ENCODE assay signal across 10 mouse cellular contexts in genomic region chr9:56415935-56416607, GRCm38 (mm10). TPM values are rescaled to one million over a fixed set of nuclear protein-coding genes. Genes with fewer than 3 reads are reported as not detected.
DNase-seq lines count a peak whose midpoint lies in the region; ATAC-seq and TF ChIP-seq lines count a peak whose summit lies in the region.
"Had no signal": no experiment of that assay in that cellular context is flagged by ENCODE, and none has a peak within 500 bp of the region (broad histone marks: within the 10 kb centered on the region; RNA-seq: fewer than 3 reads in every experiment).

No protein-coding gene starts in this region.

- H3K27ac ChIP-seq in embryonic facial prominence, embryonic 13.5 days, result no peak overlapping the region
- H3K27ac ChIP-seq in embryonic facial prominence, embryonic 10.5 days (replicated peaks), result no peak overlapping the region
- 0 out of 2 replicates have a peak overlapping the region, but pooled peaks have one; percentile 27 for H3K27ac ChIP-seq in kidney, embryonic 16.5 days (ENCODE audit: low read length)
- no peak overlapping the region for H3K27ac ChIP-seq in liver, embryonic 14.5 days

- H3K9me3 ChIP-seq in embryonic facial prominence, embryonic 13.5 days, result no peaks in the 10 kb centered on the region
- H3K9me3 ChIP-seq in embryonic facial prominence, embryonic 10.5 days, result no peaks in the 10 kb centered on the region
- no peaks in the 10 kb centered on the region for H3K9me3 ChIP-seq in kidney, embryonic 16.5 days (ENCODE audit: low read length)
- no peaks in the 10 kb centered on the region for H3K9me3 ChIP-seq in liver, embryonic 14.5 days (ENCODE audit: control insufficient read depth, low read length)
- H3K9me3 ChIP-seq: limb, embryonic 15.5 days had no signal

- 69% methylated on average over 4 of the region's 4 CpGs for WGBS in embryonic facial prominence, embryonic 13.5 days
- 81% methylated on average over 4 of the region's 4 CpGs for WGBS in embryonic facial prominence, embryonic 10.5 days
- 41% methylated on average over 4 of the region's 4 CpGs for WGBS in kidney, embryonic 16.5 days
- WGBS in liver, embryonic 14.5 days (ENCODE audit: insufficient replicate concordance), result 47% methylated on average over 4 of the region's 4 CpGs

- H3K27me3 ChIP-seq in embryonic facial prominence, embryonic 13.5 days, result no peaks in the 10 kb centered on the region
- no peaks in the 10 kb centered on the region for H3K27me3 ChIP-seq in embryonic facial prominence, embryonic 10.5 days (replicated peaks; ENCODE audit: low read depth, poor library complexity, severe bottlenecking)
- no peaks in the 10 kb centered on the region for H3K27me3 ChIP-seq in kidney, embryonic 16.5 days (ENCODE audit: insufficient read depth, low read length)
- H3K27me3 ChIP-seq in liver, embryonic 14.5 days (ENCODE audit: control insufficient read depth, insufficient read depth, low read length), result no peaks in the 10 kb centered on the region
- H3K27me3 ChIP-seq: limb, embryonic 15.5 days had no signal

- ATAC-seq in embryonic facial prominence, embryonic 13.5 days (ENCODE audit: insufficient number of reproducible peaks, insufficient read depth, low FRiP score, low TSS enrichment, low read depth), result no peak
- ATAC-seq in kidney, embryonic 16.5 days (ENCODE audit: low FRiP score, low TSS enrichment), result no peak
- no peak for ATAC-seq in liver, embryonic 14.5 days (ENCODE audit: insufficient read depth)
- no peak for ATAC-seq in cerebellum, adult (ENCODE audit: insufficient number of reproducible peaks, low FRiP score, low TSS enrichment)

- DNase-seq in embryonic facial prominence, embryonic 10.5 days (ENCODE audit: low spot score), result no peak
- no peak for DNase-seq in kidney, postnatal 14 days
- peak; percentile 14 for DNase-seq in adipocyte (ENCODE audit: low spot score)
- no peak for DNase-seq in liver, embryonic 14.5 days (ENCODE audit: low read depth in 3 of 3, low spot score in 3 of 3)
- no peak for DNase-seq in gastrocnemius, postnatal 36 days
- DNase-seq: retina, postnatal 1 day had no signal

- no peak for TF ChIP-seq EP300 in liver, embryonic 14.5 days (IDR thresholded peaks at IDR 0.05; ENCODE audit: low read depth)

- peak overlapping the region; percentile 82 for H3K4me3 ChIP-seq in embryonic facial prominence, embryonic 13.5 days
- H3K4me3 ChIP-seq in embryonic facial prominence, embryonic 10.5 days, result no peak overlapping the region
- H3K4me3 ChIP-seq in kidney, embryonic 16.5 days (ENCODE audit: low read length), result peak overlapping the region; percentile 74
- no peak overlapping the region; a peak in 1 of 4 replicates for H3K4me3 ChIP-seq in liver, embryonic 14.5 days (ENCODE audit: insufficient read depth in 1 of 2, low read depth in 2 of 2, low read length in 2 of 2)

- H3K9ac ChIP-seq in embryonic facial prominence, embryonic 13.5 days, result no peak overlapping the region
- H3K9ac ChIP-seq in kidney, embryonic 16.5 days (replicated peaks; ENCODE audit: low read length), result no peak overlapping the region
- no peak overlapping the region for H3K9ac ChIP-seq in liver, embryonic 14.5 days (replicated peaks)

- intact Hi-C loops in gastrocnemius, postnatal 36 days (cut with DNase I), result loop anchor here (2.0 to 10.0 kb wide), 4 partner anchors 46 to 201 kb away; no protein-coding TSS in a partner anchor

- no peak for TF ChIP-seq CTCF in liver, embryonic 14.5 days (IDR thresholded peaks at IDR 0.05; ENCODE audit: low read depth)

- no peaks in the 10 kb centered on the region for H3K36me3 ChIP-seq in embryonic facial prominence, embryonic 13.5 days
- H3K36me3 ChIP-seq in embryonic facial prominence, embryonic 10.5 days (replicated peaks), result no peaks in the 10 kb centered on the region
- no peaks in the 10 kb centered on the region for H3K36me3 ChIP-seq in kidney, embryonic 16.5 days (ENCODE audit: insufficient read depth, low read length)
- H3K36me3 ChIP-seq in liver, embryonic 14.5 days (replicated peaks; ENCODE audit: control insufficient read depth, insufficient read depth, low read depth), result no peaks in the 10 kb centered on the region
- H3K36me3 ChIP-seq: limb, embryonic 15.5 days had no signal

- peak overlapping the region; percentile 67 for H3K4me2 ChIP-seq in embryonic facial prominence, embryonic 13.5 days
- peak overlapping the region; percentile 73 for H3K4me2 ChIP-seq in kidney, embryonic 16.5 days (replicated peaks; ENCODE audit: low read depth, low read length)
- peak overlapping the region; percentile 83 for H3K4me2 ChIP-seq in liver, embryonic 14.5 days (ENCODE audit: low read depth)

- H3K4me1 ChIP-seq in embryonic facial prominence, embryonic 13.5 days, result peaks cover 21% of the 10 kb centered on the region
- peaks cover 31% of the 10 kb centered on the region for H3K4me1 ChIP-seq in embryonic facial prominence, embryonic 10.5 days
- H3K4me1 ChIP-seq in kidney, embryonic 16.5 days (ENCODE audit: insufficient read depth, low read length), result peaks cover 31% of the 10 kb centered on the region
- peaks cover 12 to 13% of the 10 kb centered on the region in 2 experiments for H3K4me1 ChIP-seq in liver, embryonic 14.5 days (replicated peaks; ENCODE audit: control insufficient read depth in 2 of 2, insufficient read depth in 2 of 2, low read length in 1 of 2)

RNA-seq across cellular contexts. Expression of gene Peak1, which starts 1.8 kb away (rescaled TPM):
- 9.0 and 12.2 TPM in 2 replicates for polyA plus RNA-seq in embryonic facial prominence, embryonic 13.5 days (2015; fragmentation: Nextera tagmentation; extraction: Ambion mirVana)
- polyA plus RNA-seq in embryonic facial prominence, embryonic 10.5 days (2016; fragmentation: Nextera tagmentation; extraction: Ambion mirVana), result 7.3 and 7.5 TPM in 2 replicates
- 14.0 and 16.9 TPM in 2 replicates for polyA plus RNA-seq in kidney, embryonic 16.5 days (2015; fragmentation: Nextera tagmentation; extraction: Ambion mirVana)
- polyA plus RNA-seq in liver, embryonic 14.5 days (2012; rRNA removed), result 1.5 and 1.8 TPM in 2 replicates
- polyA plus RNA-seq in liver, embryonic 14.5 days (2014; fragmentation: Nextera tagmentation; extraction: Ambion mirVana), result 2.3 and 2.7 TPM in 2 replicates
- 10 to 100 TPM; 10.3 to 12.5 TPM for total RNA-seq in gastrocnemius, postnatal 36 days (2021)

RNA-seq across cellular contexts. Expression of gene Hmg20a, which starts 2.3 kb away (rescaled TPM):
- polyA plus RNA-seq in embryonic facial prominence, embryonic 13.5 days (2015; fragmentation: Nextera tagmentation; extraction: Ambion mirVana), result 79.1 and 82.9 TPM in 2 replicates
- polyA plus RNA-seq in embryonic facial prominence, embryonic 10.5 days (2016; fragmentation: Nextera tagmentation; extraction: Ambion mirVana), result 61.3 and 61.7 TPM in 2 replicates
- 59.7 and 69.6 TPM in 2 replicates for polyA plus RNA-seq in kidney, embryonic 16.5 days (2015; fragmentation: Nextera tagmentation; extraction: Ambion mirVana)
- 8.3 and 9.5 TPM in 2 replicates for polyA plus RNA-seq in liver, embryonic 14.5 days (2012; rRNA removed)
- 9.6 and 12.0 TPM in 2 replicates for polyA plus RNA-seq in liver, embryonic 14.5 days (2014; fragmentation: Nextera tagmentation; extraction: Ambion mirVana)
- 10 to 100 TPM; 11.8 to 13.1 TPM for total RNA-seq in gastrocnemius, postnatal 36 days (2021)

Comparison
In these comparisons a context has a peak if more than half of its experiments do, and no peak if none do; other contexts are left out.
1. H3K4me3 ChIP-seq: peak in embryonic facial prominence, embryonic 13.5 days (single experiment) and kidney, embryonic 16.5 days (single experiment); none in embryonic facial prominence, embryonic 10.5 days (single experiment) and liver, embryonic 14.5 days (0 of 2).
2. Peak in every context shown above with its lines, with median percentiles within 50 percentile points of each other: H3K4me2 ChIP-seq.